26 mouse cellular contexts compared by ENCODE assay signal in the genomic region with DNA sequence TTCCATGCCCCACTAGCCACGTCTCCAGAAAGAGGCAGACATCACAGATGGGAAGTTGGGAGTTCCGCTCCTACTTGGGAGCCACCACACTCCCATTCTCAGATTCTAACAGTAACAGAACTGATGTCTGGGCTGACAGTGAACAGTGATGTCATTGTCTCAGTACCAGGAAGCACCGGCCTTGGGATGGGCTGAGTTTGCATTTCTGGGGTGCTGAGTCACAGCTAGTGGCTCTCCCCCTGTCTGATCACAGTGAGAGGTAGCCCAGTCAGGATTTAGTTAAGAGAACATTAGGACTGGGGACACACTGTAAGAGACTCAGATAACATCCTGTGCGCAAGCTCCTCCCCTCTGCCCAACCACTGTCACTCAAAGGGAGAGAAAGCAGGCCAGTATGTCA.
DNase-seq lines count a peak whose midpoint lies in the region; ATAC-seq and TF ChIP-seq lines count a peak whose summit lies in the region.
"Had no signal": no experiment of that assay in that cellular context is flagged by ENCODE, and none has a peak within 500 bp of the region (broad histone marks: within the 10 kb centered on the region; RNA-seq: fewer than 3 reads in every experiment).

No protein-coding gene starts in this region.

- no peak overlapping the region for H3K4me3 ChIP-seq in liver, postnatal 0 days (ENCODE audit: low read depth, low read length)
- H3K4me3 ChIP-seq in ES-E14 (ENCODE audit: insufficient read depth in 1 of 2, low read depth in 1 of 2, low read length in 2 of 2, poor library complexity in 1 of 2, severe bottlenecking in 1 of 2) = no peak overlapping the region
- H3K4me3 ChIP-seq: forebrain, embryonic 13.5 days; heart, embryonic 12.5 days; hindbrain, embryonic 15.5 days; liver, embryonic 15.5 days; lung, embryonic 15.5 days; midbrain, embryonic 12.5 days; stomach, embryonic 15.5 days had no signal

- no peaks in the 10 kb centered on the region for H3K4me1 ChIP-seq in liver, postnatal 0 days (ENCODE audit: insufficient read depth)
- peaks cover 0 to 17% of the 10 kb centered on the region in 2 experiments; a peak in 1 of 4 replicates for H3K4me1 ChIP-seq in ES-E14 (ENCODE audit: control insufficient read depth in 2 of 2, insufficient read depth in 2 of 2, low read length in 2 of 2, poor library complexity in 1 of 2)
- H3K4me1 ChIP-seq: liver, embryonic 15.5 days; lung, embryonic 15.5 days; stomach, embryonic 15.5 days had no signal

- no peak for DNase-seq in liver, postnatal 0 days
- DNase-seq in liver (no peak), ES-E14 (ENCODE audit: low read depth, low spot score) (no peak)
- peak; percentile 91 for DNase-seq in adrenal gland, adult 2 months
- DNase-seq in adrenal gland, postnatal 36 days = peak; percentile 85 to 86
- DNase-seq in heart, adult 11 months = no peak
- DNase-seq in gastrocnemius, adult 8-10 months (ENCODE audit: low spot score in 2 of 2) = no peak
- no peak for DNase-seq in cerebellum, adult 8-10 months
- DNase-seq: cerebellum, adult 18-20 months; cerebellum, postnatal 36 days; gastrocnemius, postnatal 25 days; heart, adult 18-20 months; heart, postnatal 4 days; kidney, adult 2 months; kidney, postnatal 4 days; layer of hippocampus, adult 9-11 months; right cerebral cortex, postnatal 25 days had no signal

- H3K9ac ChIP-seq in liver, postnatal 0 days (replicated peaks) = no peak overlapping the region
- H3K9ac ChIP-seq in ES-E14 (ENCODE audit: insufficient read depth, low read depth, low read length, poor library complexity, severe bottlenecking) = no peak overlapping the region
- H3K9ac ChIP-seq: forebrain, embryonic 13.5 days; heart, embryonic 12.5 days; hindbrain, embryonic 15.5 days; liver, embryonic 15.5 days; lung, embryonic 15.5 days; midbrain, embryonic 12.5 days; stomach, embryonic 15.5 days had no signal

- in situ Hi-C loops in ES-E14 (cut with MboI; ENCODE audit: low sequenced_read_pairs in 2 of 2, unreplicated experiment in 2 of 2) = no loop called here

- no peak for TF ChIP-seq CTCF in liver, postnatal 0 days (IDR thresholded peaks at IDR 0.05; ENCODE audit: low read depth)

- peak; percentile 43; the same call in 1 of the 2 replicates for ATAC-seq in liver, postnatal 0 days
- ATAC-seq: forebrain, embryonic 13.5 days; inflammation-experienced regulatory T-cells, adult 6 months had no signal

- no peak for TF ChIP-seq EP300 in liver, postnatal 0 days (IDR thresholded peaks at IDR 0.05; ENCODE audit: low read depth)

- no peak overlapping the region for H3K27ac ChIP-seq in liver, postnatal 0 days (ENCODE audit: low read depth)
- H3K27ac ChIP-seq in ES-E14 (ENCODE audit: insufficient read depth, low read depth, low read length, poor library complexity, severe bottlenecking) = no peak overlapping the region
- H3K27ac ChIP-seq: forebrain, embryonic 13.5 days; kidney, postnatal 0 days; liver, embryonic 15.5 days; lung, embryonic 15.5 days; stomach, embryonic 15.5 days had no signal

- H3K4me2 ChIP-seq in liver, postnatal 0 days (ENCODE audit: low read depth, low read length) = no peak overlapping the region
- H3K4me2 ChIP-seq: forebrain, embryonic 13.5 days; heart, embryonic 12.5 days; hindbrain, embryonic 15.5 days; liver, embryonic 15.5 days; lung, embryonic 15.5 days; midbrain, embryonic 12.5 days; stomach, embryonic 15.5 days had no signal

- no peaks in the 10 kb centered on the region for H3K9me3 ChIP-seq in liver, postnatal 0 days (ENCODE audit: low read length)
- H3K9me3 ChIP-seq in ES-E14 (ENCODE audit: control insufficient read depth, insufficient read depth, low read depth, low read length) = no peaks in the 10 kb centered on the region
- H3K9me3 ChIP-seq: forebrain, embryonic 13.5 days; heart, embryonic 12.5 days; hindbrain, embryonic 15.5 days; liver, embryonic 15.5 days; lung, embryonic 15.5 days; midbrain, embryonic 12.5 days; stomach, embryonic 15.5 days had no signal

- no peaks in the 10 kb centered on the region for H3K36me3 ChIP-seq in liver, postnatal 0 days (replicated peaks; ENCODE audit: insufficient read depth, low read length)
- no peaks in the 10 kb centered on the region for H3K36me3 ChIP-seq in ES-E14 (ENCODE audit: control insufficient read depth, insufficient read depth, low read length, poor library complexity, severe bottlenecking)
- H3K36me3 ChIP-seq: heart, embryonic 12.5 days; hindbrain, embryonic 15.5 days; liver, embryonic 15.5 days; lung, embryonic 15.5 days; midbrain, embryonic 12.5 days; stomach, embryonic 15.5 days had no signal

- H3K27me3 ChIP-seq in liver, postnatal 0 days (ENCODE audit: insufficient read depth, low read length) = 0 out of 2 replicates have a peak, but pooled peaks cover 3% of the 10 kb centered on the region

- WGBS in liver, postnatal 0 days (ENCODE audit: insufficient replicate concordance) = 59% methylated on average over 4 of the region's 4 CpGs

TF ChIP-seq in ES-E14, 5 proteins besides CTCF, POLR2A, EP300 and RAD21:
- TF ChIP-seq MAFK (IDR thresholded peaks at IDR 0.05; ENCODE audit: insufficient read depth, low read depth, low read length) = peak; percentile 48; the same call in 1 of the 2 replicates
- no peak for TF ChIP-seq HCFC1 (IDR thresholded peaks at IDR 0.05; ENCODE audit: borderline replicate concordance, insufficient read depth, low read length)

Comparison
In these comparisons a context has a peak if more than half of its experiments do, and no peak if none do; other contexts are left out.
1. DNase-seq: peak in adrenal gland, adult 2 months (single experiment) and adrenal gland, postnatal 36 days (2 of 2); none in liver, postnatal 0 days (single experiment), liver (single experiment), ES-E14 (single experiment), heart, adult 11 months (single experiment), gastrocnemius, adult 8-10 months (0 of 2) and cerebellum, adult 8-10 months (single experiment).